Mouse (Mus musculus): Measurements from ENCODE around the gene Pcp4.
"Not testable (repeated sequence)": the region's sequence is repeated elsewhere in the genome, so short reads cannot be mapped to it uniquely, and the experiment has no call there.

Gene Pcp4

GRCm38 (mm10) chr16:96467445-96467844 is at the start of gene Pcp4:
TSS of gene Pcp4 (plus strand) at chr16:96467606.
- peak; percentile 85 to 87 for DNase-seq

DNA sequence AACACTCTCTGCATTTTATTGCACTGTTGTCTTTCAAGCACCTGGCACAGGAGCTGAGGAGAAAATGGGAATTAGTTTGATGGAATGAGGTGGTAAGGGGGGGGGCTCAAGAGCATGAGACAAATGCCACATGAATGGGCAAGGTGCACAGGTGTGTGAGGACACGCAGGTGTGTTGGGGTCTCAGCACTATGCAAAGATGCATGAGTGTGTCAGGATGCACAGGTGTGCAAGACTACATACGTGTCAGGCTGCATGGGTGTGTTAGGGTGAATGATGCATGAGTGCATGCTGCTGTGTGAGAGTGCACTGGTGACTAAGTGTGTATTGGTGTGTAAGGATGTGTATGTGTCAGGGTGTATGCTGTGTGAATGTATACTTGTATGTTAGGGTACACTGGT is 42.4 kb upstream of the Pcp4 start:
- no peak for DNase-seq

- DNase-seq, result no peak
Measured at GRCm38 (mm10) chr16:96426671-96427070, 40.7 kb upstream of the Pcp4 start.

DNA sequence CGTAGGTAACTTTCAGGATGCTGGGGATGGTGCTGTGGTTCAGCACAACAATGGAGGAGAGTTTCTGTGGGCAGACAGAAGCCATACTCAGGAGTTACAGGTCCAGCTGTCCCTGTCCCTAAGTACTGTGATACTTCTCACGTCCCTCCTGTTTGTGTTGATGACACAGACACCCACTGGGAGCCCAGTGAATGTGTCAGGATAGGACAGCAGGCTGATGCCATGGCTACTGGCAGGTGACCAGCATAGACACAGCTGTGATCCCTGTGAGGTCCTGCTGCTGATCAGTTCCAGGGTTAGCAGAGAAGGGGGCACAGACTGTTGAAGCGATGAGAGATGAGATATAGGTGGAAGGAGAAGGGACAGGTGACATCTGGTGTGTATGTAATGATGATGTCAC is 38.4 kb upstream of the Pcp4 start:
- no peak for DNase-seq

GRCm38 (mm10) chr16:96433266-96433665 is 34.1 kb upstream of the Pcp4 start:
- DNase-seq, result no peak

GRCm38 (mm10) chr16:96434024-96434785 is 33.2 kb upstream of the Pcp4 start:
- DNase-seq, result no peak

GRCm38 (mm10) chr16:96438946-96439345 is 28.5 kb upstream of the Pcp4 start:
- DNase-seq, result no peak

DNA sequence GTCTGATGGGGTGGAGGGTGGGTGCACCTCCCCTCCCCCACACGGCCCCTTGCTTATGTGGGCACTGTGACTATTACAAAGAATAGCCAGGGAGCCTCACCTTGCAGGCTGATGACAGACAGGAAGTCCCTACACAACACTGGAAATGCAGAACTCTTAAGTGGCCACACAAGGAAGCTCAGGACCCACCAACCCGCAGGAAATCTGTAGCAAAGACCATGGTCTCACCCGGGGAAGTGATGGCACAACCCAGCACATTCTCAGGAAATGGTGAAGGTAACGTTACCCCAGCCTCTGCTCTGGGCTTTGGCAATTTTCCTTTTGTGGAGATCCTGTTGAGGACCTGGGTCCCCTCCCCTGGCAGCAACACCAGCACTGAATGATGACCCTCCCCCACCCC is 27.7 kb upstream of the Pcp4 start:
- no peak for DNase-seq

DNA sequence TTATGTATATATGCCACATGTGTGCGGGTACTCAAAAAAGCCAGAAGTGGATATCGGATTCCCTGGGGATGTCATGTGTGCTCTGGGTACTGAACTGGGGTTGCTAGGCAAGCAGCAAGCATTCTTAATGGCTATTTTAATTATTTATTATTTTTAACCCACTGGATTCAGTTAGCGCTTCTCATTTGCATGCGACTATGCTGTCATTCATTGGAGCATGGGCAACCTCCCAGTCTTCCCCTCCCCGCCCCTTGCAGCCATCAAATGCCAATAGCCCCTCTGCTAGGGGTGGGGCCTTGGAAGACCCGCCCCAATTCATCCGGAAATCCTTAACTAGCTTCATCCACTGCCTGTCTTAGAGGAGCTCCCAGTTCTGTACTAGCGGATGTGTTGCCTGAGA is 26.5 kb upstream of the Pcp4 start:
- no peak for DNase-seq

GRCm38 (mm10) chr16:96441826-96442225 is 25.6 kb upstream of the Pcp4 start:
- no peak for DNase-seq

- no peak for DNase-seq
Measured at GRCm38 (mm10) chr16:96443468-96443867, 23.9 kb upstream of the Pcp4 start, which contains the start of gene Itgb2l. TSS of gene Itgb2l (minus strand) at chr16:96443619.

DNA sequence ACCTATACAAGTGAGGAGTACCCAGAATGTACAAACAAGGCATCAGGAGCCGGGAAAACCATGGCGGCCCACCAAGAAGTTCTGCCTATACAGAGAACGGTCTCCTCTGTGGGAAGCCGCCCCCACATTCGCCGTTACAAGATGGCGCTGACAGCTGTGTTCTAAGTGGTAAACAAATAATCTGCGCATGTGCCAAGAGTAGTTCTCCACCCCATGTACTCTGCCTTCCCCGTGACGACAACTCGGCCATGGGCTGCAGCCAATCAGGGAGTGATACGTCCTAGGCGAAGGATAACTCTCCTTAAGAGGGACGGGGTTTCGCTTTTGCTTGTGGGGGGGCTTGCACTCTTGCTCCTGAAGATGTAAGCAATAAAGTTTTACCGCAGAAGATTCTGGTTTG is 16.5 kb upstream of the Pcp4 start:
- not testable (repeated sequence) for DNase-seq

DNA sequence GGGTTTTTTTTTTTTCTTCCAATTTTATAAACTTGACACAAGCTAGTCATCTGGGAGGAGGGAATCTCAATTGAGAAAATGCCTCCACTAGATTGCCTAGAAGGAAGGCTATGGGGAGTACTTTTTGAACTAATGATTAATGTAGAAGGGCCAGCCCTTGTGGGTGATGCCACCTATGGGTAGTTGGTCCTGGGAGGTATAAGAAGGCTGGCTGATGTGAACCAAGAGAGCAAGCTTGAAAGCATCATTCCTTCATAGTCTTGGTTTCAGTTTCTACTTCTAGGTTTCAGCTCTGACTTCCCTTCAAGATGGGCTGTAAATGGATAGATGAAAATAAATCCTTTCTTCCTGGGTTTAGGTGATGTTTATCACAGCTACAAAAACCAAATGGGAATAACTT is 13.3 kb upstream of the Pcp4 start:
- no peak for DNase-seq

GRCm38 (mm10) chr16:96457612-96458011 is 9.8 kb upstream of the Pcp4 start:
- DNase-seq, result no peak

- no peak for DNase-seq
Measured at GRCm38 (mm10) chr16:96459356-96459755, 8.1 kb upstream of the Pcp4 start.

DNA sequence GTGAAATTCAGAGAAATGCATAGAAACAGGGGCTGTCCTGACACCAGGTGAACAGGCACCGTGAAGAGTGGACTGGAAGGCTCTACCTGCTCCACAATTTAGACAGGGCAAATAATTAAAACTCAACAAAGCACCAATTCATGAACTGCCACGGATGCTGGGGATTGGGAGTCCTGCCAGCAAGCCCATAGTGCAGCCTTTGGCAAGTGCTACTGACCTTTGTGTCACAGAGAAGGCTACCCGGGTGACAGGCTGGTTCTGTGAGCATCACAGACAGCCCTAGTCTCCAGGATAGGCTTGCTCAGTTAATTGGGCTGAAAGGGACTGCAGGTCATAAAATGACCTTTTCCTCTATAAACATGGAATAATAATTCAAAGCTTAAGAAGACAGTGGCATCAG is 6.6 kb upstream of the Pcp4 start:
- DNase-seq, result no peak

- no peak for DNase-seq
Measured at GRCm38 (mm10) chr16:96468011-96468410, 605 bp downstream of the Pcp4 start.

DNA sequence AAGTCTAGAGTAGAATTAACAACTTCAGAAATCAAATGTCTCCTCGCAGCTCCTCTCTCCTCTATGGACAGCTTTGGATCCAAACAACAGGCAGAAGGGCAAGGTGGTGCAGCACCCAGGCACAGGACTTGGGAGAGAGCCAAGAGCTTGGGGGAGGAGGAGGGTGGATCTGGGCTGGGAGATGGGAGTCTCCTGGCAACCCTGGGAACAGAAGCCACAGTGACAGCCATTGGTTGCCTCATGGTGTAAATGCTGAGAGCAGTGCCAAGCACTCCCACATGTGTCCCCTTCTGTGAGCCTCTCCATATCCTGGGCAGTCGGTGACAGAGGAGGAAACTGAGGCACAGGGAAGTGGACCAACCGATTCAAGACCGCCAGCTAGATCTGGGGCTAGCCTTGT is 1.3 kb downstream of the Pcp4 start:
- peak; percentile 22 to 31 for DNase-seq

GRCm38 (mm10) chr16:96469640-96470039 is 2.2 kb downstream of the Pcp4 start:
- no peak for DNase-seq

DNA sequence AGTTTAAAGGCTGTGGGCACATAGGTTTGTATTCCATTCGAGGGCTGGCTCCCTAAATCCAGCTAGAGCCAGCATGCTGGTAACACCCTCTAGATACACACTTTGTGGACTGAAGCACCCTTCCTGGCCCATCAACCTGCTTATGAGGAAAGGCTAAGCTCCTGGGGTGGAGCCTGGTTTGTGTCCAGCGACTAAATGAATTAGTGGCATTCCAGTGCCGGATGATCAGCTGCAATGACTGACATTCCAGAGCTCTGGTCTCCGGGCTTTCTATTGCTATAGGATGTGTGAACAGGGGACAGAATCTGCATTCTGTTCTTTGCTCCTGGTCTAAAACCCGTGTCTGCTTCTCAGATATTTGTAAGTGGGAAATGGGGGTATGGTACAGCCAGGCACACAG is 5.0 kb downstream of the Pcp4 start:
- no peak for DNase-seq

DNA sequence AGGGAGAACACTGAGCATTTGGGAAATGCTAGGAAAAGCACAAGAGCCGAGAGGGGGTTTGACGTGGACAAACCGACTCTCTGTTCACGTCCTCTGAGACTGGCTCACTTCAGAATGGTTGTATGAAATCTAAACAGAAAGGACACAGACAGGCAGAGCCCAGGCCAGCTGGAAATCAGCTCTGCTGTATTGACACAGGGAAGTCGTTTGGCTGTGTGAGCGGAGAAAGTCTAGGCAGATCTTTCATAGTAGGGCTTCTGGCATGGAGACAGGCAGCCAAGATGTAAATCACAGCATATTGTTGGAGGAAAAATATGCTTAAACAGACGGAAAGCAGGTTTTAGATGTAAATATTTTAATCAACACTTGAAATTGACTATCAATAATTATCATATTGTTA is 5.4 kb downstream of the Pcp4 start:
- DNase-seq, result no peak

GRCm38 (mm10) chr16:96474185-96474584 is 6.8 kb downstream of the Pcp4 start:
- DNase-seq, result no peak

GRCm38 (mm10) chr16:96481791-96482190 is 14.4 kb downstream of the Pcp4 start:
- no peak for DNase-seq

DNA sequence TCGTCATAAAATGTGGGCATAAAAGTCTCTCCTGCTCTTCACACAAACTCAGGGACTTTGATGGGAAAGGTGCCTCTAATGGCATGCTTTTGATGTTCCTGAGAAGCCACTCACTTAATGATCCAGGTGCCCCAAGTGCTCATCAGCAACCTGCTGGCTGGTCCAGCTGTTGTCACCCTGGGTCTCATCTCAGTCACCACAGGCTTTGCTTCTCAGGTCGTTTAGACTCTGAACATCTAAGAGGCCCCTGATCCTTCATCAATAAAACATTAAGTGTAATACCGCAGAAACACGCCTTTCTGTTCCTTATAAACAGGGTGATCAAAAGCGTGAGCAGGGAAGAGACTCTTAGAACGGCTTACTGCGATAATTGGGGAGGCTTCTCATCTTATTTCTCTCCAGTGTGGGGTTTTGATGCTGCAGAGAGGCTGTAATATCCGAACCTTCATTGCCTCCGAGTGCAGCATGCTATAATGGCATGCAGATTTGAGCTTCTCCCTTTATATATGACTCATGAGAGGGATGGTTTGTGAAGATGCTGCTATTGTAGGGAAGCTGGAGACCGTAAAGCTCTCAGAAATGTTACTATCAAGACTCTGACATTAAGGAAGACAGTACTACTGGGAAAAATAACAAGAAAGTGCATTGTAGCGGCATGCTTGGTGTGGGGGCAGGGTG is 19.7 kb downstream of the Pcp4 start:
- DNase-seq, result no peak

GRCm38 (mm10) chr16:96488038-96488437 is 20.6 kb downstream of the Pcp4 start:
- no peak for DNase-seq

Data from cerebellum, adult 18-20 months (tissue).